Mouse (Mus musculus) cerebellum, adult 18-20 months (tissue): ENCODE measurements around the gene Eomes.
A peak's percentile ranks its signal among the peaks of the same experiment; 100 is the strongest.

Source experiments
- DNase-seq, 2 experiments: peaks; one replicate each; pipeline ENCODE4 v3.0.0; 2021

Gene Eomes

DNA sequence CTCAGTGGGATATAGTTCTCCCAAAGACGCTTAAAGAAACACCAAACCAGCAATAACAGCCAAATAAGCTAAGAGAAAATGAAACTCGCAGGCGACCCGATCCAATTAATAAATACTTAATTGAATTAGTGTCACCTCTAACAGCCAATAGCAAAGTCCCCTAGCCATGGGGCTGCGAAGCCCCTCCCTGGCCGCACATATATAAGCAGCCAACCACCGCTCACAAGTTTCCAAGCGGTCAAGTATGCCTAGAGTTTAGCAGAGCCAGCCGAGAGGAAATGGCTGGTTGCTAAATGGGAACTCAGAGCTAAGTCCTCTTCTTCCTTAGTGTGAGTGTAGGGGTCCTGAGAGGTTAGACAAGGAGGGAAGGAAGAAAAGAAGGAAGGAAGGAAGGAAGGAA lies at the start of gene Eomes:
Gene Eomes (plus strand): TSS at position 252 of the 400 bp plus-strand sequence.
- peak; percentile 34 to 66 for DNase-seq

DNA sequence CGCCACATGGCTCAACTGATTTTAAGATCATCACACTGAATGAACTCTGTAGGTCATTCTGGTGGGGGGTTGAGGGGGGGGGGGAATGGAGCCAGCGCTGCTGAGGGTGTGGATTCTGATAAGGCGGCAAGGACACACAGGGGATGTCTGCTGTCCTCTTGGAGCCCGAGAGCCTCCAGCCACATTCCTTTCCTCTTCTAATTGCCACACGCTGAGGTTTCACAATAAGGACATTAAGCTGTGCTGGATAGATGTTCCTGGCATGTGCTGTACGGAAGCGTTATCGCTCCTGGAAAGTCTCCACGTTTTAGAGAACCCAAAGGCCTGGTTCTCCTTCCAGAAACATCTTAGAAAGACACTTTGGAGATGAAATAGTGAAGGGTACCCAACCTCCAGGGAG lies 33.2 kb upstream of the Eomes start:
- no peak for DNase-seq

DNA sequence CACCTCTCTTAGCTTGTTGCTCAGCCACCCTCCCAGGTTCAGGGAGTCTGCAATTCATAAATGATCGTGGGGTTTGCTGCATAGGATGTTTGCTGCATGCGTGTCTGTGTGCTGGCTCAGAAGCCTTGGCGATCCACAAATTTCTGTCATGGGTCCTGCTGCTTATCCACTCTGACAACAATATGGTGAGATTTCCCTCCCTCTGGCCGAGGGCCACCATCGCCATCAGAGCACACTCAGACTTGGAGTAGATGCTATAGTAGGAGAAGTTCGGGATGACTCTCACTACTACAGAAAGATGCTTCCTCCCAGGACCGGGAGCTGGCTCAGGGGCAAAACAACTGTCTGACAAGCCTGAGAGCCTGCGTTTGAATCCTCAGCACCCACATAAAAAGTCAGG lies 28.7 kb upstream of the Eomes start:
- no peak for DNase-seq

DNA sequence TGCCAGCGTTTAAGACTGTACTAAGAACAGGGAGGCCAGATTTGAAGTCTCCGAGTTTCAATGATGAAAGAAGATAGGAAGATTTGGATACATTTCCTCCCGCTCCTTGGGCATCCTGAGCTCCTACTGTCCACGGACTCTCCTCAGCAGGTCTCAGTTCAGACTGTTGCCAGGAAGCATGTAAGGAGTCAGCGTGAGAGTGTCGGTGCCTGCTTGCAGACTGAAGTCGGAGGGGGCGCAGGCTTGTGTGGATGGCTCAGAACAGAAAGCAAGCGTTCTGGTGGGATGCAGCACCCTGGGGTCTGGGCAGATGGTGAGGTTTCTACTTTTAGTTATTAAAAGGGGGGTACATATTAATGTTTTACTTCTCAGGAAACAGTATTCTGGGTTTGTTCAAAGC lies 24.6 kb upstream of the Eomes start:
- DNase-seq, result peak in 1 of 2 experiments; percentile 30

DNA sequence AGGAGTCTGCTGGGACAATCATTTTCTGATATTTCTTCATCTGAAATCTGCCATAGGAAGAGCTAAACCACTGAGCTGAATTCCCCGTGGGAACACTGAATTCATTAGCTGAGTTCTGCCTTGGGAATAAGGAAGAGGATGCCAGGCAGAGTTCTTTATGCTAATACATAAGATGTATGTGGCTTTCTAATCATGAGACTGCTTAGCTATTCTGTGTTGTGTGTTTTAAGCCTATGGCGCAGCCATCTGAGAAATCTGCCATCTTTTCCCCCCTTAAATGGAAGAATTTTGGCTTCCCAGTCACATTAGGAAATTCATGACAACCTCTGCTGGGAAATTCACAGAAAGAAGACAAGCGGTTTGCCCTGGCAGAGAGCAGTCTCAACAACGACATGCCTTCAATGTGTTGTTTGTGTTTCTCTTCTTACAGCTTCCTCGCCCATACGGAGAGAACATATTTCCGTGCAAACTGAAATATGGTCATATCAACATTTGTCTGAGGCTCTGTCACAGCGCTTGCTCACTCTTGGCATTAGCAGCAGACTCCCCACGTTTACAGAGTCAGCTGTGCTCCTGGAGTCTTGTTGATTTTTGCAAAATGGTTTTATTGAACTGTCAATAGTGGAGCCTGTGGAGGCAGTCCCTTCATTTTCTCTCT lies 22.7 kb upstream of the Eomes start:
- DNase-seq, result no peak

DNA sequence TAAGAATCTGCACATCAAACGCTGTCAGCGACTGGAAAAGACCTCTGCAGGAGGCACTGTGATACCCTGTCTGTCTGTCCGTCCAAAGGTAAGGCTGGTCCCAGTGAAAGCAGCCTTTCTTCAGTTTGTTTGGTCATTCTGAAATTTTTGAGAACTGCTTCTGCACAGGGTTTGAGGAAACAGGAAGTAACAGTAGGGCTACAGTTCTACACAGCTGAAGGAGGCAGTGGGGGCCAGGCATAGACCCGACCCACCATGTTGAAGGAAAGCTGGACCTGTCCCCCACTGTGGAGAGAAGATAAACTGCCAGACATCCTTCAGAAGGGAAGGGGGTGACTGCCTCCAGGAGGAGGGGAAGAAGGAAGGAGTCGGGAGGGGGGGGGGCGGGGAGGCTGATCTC lies 21.6 kb upstream of the Eomes start:
- DNase-seq, result no peak

DNA sequence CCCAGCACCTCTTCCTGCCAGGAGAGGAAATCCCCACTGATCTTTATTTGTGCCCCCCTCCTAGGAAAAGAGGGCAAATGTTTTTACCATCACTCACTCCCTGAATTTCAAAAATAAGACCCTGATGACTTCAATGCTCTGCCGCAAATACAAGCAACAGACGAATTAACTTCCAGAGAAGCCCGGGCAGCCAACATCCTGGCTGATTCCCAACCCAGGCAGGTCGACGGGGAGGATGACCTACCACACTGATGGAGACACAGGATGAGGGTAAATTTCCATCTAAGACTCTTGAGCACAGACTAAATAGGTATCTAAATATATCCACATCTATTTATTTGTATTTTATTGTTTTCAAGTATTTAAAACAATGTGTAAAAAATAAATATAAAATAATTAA lies 20.0 kb upstream of the Eomes start:
- DNase-seq, result no peak

DNA sequence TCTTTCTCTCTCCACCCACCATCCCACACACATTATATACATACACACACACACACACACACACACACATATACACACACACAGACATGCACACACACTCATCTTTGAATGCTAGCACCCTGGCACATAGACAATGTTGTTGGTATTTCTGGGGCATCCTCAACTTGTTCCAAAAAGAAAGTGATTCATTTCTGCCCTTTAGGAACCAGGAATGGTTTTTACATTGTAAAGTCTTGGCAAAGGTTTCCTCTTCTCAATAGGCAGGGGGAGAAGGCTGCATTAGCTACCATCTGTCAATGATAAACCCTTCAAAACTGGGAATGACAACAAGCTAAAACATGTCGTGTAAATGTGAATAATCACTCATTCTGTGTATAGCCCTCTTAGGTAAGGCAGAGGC lies 14.0 kb upstream of the Eomes start:
- DNase-seq, result no peak

DNA sequence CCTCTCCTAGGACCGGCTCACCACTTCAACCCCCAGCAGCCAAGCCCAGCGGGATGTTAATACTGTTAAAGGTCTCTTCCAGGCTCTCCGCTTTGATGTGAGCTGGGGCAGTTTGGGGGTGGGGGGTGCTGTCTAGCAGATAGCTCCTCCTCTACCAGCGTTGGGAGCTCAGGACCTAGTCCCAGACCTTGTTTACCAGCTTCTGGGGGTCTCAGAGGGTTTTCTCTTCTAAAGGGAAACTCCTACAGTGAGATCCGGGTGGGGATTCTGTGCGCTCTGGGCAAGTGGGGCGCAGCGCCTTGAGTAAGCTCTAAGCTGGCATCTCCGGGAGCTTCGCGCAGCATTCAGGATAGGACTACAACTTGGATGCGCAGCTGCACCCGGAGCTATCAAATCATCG lies 9.7 kb upstream of the Eomes start:
- no peak for DNase-seq

DNA sequence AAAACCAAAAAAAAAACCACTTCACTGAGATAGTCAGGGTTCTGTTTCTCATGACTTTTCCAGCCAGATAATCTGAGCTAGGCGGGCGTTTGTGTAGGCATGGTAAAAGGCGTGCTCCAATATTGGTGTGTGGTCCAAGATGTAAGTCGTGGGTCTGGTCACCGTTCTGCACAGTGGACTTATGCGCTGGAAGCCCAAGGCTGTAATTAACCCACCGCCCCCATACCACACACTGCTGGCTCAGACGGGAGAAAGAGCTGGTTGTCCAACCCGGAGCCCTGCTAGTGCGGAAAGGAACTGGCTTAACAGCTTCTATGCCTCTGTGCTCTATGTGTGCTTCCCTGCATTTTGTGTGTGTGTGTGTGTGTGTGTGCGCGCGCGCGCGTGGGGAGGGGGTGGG lies 8.7 kb upstream of the Eomes start:
- no peak for DNase-seq

DNA sequence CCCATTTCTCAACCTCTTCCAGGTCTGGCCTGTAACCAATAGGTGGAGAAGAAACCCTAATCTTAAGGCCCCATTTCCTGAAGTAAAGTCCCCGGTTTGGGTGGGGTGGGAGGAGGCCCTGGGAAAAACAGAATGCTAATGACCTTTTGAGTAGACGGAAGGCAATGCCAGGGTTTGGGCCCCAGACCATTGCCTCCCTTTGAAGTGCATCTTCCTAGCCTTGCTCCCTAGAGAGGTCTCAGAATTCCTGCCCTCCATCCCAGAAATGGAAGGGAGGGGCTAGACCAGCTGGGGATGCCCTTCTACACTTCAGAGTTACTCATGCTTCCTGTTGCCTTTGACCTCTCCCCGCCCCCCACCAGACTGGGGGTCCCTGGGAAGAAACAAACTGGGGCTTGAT lies 6.7 kb upstream of the Eomes start:
- no peak for DNase-seq

DNA sequence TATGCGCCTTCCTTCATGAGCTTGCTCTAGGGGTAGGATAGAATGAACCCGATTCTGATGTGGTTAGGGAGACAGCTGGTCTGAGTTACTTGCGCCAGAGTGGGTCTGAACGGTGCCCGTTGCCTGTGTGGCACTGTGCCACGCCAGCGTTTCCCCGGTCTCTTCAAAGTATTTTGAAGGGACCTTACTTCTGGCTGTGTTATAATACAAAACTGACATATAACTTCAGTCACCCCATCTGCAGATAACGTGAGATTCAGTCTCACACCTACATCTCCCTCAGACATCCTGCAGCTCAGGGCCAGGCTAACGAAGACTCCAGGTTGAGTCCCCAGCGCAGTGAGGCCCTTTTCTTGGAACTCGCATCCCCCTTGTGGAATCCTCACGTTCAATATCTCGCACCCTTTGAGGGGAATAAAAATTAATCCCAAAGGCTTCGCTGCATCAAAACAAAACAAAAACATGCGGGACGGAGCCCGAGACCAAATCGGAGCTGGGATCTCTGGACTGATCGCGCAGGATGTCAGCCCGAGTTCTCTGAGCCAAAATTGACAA lies 1.7 kb upstream of the Eomes start:
- peak; percentile 25 to 55 for DNase-seq

DNA sequence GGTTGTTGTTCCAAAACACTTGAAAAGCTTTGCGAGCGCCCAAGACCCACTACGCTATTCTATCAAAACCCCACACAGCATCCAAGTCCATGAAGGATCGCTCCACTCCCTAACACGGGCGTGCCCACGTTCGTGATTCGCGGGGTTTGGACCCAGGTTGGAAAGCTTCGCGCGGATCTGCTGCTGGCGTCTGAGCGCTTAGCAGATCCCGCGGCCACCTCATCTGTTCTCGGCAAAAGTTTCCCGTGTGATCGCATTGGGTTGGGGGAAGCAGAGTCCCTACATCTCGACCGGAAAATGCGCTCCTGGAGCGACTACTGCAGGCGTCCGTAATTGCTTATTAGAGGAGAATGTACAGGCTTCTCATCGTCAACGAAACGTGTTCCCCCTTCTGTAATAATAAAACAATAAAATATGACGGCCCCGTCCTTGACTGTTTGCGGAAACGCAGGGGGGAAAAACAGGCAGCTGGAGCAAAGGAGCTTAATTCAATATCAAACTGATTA lies 1.2 kb upstream of the Eomes start:
- peak in 1 of 2 experiments; percentile 23 for DNase-seq

DNA sequence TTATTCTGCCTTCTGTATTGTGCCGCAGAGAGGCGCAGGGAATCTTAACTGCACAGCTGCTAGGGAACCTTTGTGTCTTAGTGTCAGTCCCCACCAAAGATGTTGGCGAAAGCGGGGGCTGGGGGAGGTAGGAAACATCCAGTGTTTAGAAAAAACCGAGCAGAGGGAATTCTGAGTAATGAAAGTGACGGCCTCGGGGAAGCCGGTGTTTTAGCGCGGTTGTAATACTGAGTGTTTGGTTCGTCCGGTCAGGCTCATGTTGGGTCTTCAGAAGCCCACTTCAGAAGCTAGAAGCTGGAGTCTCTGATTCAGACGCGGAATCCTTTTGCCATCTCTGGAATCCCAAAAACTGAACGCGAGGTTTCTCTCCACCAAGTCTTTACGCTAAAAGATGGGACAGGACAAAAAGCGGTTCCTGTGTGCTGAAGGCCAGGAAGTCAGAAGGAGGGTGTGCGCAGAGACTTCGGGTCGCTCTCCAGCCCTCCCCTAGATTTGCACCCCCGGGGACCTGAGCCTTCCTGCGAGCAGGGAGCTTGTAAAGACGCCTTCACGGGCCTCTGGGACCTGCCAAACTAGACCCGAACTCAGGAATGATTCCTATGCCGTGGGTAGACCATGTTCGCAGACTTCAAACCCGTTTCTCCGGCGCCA lies 606 bp upstream of the Eomes start:
- DNase-seq, result peak; percentile 21 to 42

DNA sequence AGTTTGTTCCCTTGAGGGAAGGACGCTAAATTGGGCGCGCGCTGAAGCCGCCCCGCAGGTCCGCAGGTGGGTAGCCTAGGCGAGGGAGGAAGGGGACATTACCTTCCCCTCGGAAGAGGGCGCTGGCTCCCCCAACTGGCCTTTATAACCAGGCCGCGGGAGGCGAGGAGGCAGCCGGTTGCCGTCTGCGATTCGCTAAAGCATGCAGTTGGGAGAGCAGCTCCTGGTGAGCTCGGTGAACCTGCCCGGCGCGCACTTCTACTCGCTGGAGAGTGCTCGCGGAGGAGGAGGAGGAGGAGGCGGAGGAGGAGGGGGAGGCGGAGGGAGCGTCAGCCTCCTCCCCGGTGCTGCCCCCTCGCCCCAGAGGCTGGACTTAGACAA lies 436 bp downstream of the Eomes start:
- peak; percentile 59 to 74 for DNase-seq

DNA sequence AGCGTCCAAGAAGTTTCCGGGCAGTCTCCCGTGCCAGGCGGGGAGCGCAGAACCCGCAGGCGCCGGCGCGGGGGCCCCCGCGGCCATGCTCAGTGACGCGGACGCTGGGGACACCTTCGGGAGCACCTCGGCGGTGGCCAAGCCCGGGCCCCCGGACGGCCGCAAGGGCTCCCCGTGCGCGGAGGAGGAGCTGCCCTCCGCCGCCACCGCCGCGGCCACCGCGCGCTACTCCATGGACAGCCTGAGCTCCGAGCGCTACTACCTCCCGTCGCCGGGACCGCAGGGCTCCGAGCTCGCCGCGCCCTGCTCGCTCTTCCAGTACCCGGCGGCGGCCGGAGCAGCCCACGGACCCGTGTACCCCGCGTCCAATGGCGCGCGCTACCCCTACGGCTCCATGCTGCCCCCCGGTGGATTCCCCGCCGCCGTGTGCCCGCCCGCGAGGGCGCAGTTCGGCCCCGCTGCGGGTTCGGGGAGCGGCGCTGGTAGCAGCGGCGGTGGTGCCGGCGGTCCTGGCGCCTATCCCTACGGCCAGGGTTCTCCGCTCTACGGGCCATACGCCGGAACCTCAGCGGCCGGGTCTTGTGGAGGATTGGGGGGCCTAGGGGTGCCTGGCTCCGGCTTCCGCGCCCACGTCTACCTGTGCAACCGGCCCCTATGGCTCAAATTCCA lies 961 bp downstream of the Eomes start:
- DNase-seq, result peak; percentile 56 to 72

DNA sequence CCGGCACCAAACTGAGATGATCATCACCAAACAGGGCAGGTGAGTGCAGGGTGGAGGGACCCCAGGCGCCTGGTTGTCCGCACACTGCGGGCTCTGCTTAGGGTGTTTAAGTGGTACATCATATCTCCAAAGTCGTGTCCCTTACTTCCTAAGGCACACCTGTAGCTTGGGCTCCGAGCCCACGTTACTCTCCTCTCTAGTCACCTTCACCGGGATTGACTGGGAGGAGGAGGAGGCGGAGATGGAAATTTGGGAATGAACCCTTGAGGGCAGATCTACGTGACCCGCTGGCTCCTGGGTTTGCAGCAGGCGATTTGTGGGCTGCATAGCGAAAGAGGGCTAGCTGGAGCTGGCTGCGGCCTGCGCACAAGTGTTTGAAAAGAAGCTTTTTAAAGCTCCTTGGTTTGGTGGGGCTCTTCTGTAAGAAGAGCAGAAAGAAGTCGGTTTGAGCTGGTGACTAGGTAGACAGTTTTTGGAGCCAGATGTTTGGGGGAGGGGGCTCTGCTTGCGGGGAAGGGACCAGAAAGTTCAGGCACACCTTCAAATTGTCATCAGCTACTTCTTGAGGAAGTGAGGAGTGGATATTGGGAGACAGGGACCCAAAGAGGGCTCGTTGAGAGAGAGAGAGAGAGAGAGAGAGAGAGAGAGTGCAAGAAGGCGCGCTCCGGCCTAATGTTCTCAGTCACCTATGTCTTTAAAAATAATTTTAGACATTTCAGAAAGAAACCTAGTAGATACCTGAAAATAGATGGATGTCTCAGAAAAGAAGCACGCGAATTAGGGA lies 1.7 kb downstream of the Eomes start:
- no peak for DNase-seq

DNA sequence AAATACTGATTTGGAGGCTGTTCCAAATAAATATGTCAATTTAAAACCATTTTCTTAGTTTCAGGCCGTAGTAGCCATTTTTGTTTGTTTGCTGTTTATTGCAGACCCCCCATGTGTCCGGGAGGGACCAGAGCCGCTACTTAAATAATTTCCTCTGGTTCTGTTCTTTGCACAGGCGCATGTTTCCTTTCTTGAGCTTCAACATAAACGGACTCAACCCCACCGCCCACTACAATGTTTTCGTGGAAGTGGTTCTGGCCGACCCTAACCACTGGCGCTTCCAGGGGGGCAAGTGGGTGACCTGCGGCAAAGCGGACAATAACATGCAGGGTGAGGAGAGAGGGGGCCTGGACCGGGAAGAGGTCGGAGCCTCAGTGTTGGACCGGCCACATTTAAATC lies 2.3 kb downstream of the Eomes start:
- no peak for DNase-seq

DNA sequence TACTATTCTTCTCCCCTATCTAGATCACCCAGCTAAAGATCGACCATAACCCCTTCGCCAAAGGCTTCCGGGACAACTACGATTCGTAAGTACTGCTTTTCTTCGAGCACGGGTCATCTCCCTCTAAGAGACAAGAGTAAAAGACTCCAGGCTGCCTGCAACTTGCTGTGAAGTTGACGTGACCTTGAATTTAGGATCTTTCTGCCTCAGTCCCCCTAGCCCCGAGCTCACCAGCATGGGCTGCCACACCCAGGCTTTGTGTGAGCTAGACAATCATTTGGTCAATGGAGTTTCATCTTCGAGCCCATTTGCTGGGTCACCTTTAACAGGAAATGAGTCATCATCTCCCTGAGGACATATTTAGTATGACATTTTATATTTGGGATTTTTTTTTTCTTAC lies 4.2 kb downstream of the Eomes start:
- DNase-seq, result no peak

DNA sequence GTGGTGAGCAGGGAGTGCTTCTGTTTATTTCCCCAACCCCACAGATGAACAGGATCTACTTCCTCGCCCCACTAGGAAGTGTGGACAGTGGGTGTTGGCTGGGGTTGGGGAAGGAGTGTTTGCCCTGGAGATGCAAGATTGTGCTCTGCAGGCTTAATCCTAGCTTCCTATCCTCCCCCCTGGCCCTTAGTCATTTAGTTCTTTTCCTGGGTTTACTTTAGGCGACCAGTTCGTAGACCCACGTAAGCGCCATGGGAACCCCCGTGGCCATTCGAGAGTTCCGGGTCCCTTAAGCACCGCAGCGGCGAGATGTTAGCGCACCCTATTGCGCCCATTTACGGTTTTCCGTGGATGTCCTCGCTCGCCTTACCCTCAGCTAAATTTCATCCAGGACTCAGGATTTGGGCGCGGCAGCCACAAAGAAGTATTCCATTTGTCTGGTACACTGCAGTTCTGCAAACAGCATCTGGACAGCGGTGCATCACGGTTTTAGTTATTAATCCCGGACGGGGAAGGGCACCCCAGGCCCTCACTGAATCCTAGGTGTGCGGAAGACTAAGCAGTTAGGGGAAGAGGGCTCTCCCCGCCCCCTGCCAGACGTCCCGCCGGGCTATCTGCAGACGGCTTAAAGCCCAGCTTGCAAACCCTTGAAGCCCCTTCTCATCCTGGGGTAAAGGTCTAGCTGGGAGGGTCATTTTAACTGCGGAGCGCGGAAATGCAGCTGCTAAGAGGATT lies 8.5 kb downstream of the Eomes start:
- peak in 1 of 2 experiments; percentile 12 for DNase-seq

DNA sequence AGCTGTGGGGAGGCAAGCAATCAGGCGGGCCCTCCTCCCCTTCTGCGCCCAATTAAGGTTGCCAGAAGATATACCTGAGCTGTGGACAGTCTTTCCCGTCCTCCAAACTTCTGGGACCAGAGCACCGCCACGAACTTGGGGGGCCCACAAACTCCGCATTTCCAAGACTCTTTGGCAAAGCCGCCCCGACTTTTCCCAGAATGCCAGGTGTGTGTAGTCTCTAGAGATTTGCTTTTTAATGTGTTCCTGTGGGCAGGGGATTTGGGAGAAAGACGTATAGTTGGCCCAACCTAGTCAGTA lies 9.0 kb downstream of the Eomes start:
- no peak for DNase-seq

DNA sequence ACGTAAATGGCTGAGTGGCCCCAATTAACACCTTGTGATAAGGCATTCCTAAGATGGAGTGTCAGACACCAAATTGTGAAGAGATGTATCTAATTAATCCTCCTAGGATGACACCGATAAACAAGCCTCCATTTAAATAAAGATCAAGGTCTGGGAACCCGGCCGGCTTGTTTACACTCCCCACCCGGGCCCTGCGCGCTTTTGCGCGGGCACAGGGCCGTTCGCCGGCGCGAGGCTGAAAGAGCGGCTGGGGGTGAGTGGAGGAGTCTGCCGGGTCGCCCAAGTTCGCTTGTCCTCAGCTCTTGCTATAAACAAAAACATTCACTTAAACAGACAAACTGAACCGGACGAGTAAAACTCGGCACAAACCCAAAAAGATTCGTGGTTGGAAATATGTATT lies 9.6 kb downstream of the Eomes start:
- peak; percentile 23 to 58 for DNase-seq
